Mouse (Mus musculus) testis, postnatal 10 days (tissue): ENCODE measurements around the gene Uprt.

Source experiments
- DNase-seq: peaks from one replicate; pipeline ENCODE4 v3.0.0; 2021; ENCODE audit warnings: low spot score

The Uprt gene

DNA sequence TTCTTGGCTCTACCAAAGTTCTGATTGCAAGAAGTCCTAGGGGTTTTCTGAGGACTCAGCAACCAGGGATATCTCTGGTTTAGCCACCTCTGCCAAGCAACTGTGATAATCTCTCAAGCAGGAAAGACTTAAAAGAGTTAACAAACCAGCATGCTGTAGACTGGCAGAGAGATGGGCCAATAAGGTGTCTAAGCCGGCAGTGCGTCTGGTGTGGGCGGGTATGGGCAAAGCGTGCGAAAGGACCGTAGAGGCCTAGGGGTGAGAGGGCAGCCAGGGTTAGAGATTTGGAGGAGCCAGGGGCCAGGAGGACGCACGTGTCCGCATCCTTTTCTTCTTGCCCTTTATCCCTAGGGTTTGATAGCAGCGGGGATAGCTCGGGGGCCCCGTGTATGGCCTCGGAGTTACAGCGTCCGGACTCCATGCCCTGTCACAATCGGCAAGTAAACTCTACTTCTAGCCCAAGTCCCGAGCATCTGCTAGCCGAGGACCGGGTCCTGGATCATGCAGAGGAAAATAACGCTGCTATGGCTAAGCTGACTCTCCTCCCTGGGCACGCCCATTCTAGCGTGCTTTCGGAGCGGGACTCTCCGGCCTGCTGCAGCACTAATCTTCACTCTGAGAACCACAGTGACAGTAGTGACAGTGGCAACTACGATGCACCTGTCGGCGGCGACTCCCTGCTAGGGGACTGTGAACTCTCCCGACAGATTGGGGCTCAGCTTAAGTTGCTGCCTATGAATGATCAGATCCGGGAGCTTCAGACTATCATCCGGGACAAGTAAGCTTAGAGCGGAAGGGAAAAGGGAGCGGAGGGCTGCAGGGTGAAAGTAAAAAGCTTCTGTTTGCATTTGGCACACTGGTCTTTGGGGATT is at the start of gene Uprt:
Uprt (plus strand) TSS at position 247 of the 872 bp plus-strand sequence.
- DNase-seq = peak; percentile 73

DNA sequence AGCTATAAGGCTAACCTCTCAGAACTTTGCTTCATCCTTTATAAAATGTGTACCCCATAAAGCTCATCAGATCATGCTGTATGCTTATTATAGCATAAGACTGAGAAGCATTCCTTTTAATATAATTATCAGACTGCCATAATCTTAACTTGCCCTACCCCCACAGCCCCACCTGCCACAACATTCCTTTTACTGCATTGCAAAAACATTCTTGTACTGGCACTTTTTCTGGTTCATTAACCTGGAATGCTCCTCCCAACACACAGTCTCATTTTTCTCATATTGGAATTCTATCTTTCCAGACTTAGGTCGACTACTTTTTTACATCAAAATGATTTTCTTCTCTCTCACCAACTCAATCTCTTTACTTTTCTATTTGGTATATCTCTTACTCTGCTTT is 49.2 kb upstream of the Uprt start:
- no peak for DNase-seq

DNA sequence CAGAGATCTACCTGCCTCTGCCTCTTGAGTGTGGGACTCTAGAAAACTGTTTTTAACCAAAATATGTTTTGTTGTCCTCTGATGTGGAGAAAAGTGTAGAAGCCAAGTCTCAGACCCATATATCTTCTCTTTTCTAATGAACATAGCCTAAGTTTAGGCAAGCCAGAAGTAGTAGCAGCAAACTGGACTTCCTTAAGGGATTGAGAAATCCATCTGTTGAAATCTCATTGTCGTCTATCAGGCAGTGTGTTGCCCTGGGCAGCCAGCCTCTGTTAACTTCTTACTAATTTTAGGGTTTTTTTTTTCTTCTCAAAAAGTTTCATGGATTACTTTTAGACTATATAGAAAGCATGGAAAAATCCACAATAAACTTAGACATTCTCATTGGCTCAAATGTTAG is 30.2 kb upstream of the Uprt start:
- no peak for DNase-seq

DNA sequence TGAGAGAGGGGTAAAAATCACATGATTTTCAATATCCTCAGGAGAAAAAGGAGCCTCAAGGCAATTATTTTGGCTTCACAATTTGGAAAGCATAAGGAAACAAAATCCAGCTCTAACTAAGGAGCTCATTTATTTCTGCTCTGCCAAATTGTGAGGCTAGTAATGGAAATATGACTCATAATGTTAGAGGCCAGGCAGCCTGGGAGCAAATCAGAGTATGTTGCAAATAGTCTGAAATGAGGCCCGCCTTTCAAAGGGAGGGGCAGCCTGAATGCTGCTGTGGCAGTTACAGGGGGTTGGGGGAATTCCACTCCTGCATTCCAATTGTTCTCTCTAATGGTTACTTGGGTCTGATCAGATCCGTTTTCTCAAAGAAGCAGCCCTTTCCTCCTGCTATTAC is 20.9 kb upstream of the Uprt start:
- DNase-seq = no peak

DNA sequence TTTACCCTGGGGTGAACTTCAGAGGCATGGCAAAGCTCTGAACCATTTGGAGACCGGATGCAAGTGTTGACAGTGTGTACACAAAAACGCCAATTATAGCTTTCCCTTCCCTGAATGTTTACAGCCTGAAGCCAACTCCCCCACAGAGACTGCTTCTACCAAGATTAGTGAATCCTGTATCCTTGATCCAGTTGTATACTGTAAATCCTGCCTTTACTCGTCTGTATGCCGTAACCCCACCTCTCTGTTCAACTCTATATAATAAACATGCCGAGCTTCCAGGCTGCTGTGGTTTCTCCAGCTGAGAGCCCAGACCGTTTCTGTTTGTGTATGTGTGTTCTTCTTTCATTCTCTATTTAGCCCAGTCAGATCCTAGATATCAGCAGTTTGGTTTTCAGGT is 18.2 kb upstream of the Uprt start:
- DNase-seq = no peak

DNA sequence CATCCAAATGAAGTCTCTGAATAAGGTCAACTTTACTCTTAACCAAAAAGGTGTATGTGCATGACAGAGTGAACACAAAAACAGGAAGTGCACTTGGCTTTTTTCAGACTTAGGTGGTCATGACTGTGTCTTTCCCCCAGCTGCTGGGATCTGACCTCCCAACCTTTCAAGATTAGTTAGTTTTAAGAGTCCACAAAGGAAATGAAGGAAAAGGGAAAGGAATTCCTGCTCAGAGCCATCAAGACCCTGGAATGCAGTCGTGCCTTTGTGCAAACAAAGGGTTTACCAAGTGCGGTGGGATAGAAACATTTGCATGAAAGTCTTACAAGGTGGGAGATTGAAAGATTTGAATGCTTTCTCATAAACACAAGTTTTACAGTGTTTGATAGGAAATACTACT is 4.6 kb upstream of the Uprt start:
- no peak for DNase-seq

DNA sequence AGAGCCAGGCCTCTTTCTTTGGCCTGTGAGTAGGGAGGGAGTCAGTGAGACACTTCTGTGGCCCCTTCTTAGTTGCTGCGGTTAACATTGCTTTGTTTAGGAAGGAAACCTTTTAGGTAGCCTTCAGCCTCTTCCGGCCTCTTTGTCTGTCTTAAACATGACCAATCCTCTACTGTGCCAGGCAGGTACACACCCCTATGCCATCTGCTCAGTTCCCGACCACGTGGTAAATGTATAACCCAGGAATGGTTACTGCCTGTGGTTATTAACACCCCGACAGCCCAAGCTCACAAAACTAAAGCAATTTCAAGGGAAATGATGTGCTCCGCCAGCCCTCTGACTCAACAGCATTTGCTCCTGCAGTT is 808 bp downstream of the Uprt start:
- peak; percentile 30 for DNase-seq

DNA sequence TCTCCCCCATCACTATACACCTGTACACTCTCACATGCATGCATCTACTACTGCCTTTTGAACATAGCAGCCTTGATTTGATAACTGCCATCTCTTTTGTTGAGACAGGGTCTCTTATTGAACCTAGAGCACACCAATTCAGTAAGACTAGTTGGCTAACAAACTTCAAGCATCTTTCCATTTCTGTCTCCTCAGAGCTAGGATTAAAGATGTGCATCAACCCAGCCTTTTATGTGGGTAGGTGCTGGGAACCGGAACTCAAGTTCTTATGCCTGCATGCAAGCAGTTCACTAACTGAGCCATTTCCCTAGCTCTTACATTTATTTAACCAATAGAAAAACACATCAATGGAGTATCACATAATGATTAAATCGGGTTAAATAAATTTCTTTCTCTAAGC is 3.0 kb downstream of the Uprt start:
- DNase-seq = no peak

DNA sequence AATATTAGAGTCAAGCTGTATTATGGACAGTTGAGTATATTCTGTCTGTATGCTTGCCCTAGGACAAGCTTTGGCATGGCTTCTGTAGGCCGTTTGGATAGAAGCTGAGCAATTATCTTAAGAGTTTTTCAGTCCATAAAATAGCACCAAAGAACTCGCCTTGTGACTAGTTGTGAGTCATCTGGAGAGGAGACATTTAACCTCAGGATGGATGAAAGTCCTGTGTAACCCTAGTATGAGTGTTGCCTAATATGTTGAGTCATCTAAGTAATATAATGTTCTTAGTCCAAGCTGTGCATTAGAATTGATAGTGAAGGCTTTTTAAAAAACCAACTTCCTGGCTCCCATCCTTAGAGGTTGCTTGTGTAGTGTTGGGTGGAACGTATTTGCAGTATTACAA is 5.4 kb downstream of the Uprt start:
- no peak for DNase-seq

DNA sequence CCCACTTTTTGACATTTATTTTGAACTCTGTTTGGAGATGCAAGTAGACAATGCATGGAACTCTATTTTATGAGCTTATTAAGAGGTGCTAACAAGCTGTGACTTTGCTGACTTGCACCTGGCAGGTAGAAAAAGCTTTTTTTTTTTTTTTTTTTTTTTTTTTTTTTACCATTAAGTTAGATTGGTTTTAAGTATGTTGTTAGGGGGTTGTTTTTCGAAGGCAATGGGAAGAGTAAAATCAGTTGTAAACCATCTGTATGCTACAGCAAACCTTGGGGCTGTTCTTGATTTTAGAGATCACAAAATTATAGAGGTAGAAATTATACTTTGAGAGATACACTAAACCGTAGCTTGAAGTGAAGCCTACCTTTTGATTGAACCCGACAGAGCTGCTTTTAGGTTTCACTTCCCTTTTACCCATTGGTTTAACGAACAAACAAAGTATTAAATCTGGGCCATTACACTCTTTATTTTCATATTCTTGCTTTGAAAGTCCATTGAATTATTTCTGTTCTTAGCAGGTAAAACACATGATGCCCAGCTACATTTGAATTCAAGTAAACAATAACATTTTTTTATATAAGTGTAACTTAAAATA is 6.4 kb downstream of the Uprt start:
- DNase-seq = no peak

DNA sequence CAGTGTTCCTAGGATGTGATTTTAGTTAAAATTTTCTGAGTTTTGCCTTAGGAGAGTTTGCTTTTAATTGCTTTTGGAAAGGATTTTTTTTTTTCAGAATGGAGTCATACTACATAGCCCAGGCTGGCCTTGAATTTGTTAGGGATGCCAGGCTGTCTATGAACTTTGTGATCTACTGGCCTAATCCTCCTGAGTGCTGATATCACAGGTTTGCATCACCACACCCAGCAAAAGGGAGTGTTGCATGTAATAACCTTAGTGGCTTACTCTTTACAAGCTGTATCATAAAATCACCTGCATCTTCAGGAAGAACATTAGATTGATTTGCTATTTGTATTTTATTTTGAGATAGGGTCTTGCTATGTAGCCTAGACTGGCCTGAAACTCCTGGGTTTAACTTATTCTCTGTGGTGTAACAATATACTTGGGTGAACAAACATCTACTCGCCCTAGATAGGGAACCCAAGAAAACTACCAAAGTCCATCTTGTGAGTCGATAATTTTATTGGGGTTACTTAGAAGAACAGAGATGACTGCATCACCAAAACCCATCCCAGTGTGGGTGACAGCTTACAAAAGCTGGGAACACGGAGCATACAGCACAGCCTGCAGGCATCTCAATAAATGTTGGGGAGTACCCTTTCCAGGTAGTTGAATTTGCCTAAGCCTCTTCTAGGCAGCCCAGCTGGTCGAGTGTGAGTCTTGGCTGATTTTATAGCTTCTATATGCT is 7.2 kb downstream of the Uprt start:
- no peak for DNase-seq

DNA sequence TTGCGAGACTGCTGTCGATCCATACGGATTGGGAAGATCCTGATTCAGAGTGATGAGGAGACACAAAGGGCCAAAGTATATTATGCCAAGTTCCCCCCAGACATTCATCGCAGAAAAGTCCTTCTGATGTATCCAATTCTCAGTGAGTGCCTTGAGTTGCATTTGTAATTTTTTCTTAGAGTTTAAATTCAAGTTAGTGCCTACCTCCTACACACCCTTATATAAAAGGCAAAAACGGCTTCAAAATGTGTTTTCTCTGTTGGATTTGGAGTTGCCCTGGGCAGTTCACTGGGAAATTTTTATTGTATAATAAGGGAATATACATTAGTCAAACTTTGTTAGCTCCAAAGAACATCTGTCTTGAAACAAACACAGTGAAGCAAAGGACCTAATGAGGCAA is 19.1 kb downstream of the Uprt start:
- DNase-seq = no peak

DNA sequence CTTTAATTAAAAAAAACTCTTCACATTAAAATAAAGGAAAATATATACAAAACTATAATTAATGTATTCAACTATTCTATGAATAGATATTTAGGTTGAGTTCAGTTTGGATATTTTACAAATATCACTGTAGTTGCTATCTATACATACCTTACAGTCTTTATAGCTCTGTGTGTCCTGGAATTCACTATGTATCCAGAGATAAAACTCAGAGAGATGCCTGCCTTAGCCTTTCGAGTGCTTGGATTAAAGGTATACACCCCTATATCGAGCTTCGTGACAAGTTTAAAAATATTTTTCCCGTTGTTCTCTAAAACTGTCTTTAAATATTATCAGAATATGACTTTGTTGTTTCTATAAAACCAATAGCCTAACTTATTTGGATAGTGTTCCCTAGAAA is 60.0 kb downstream of the Uprt start:
- DNase-seq = no peak

DNA sequence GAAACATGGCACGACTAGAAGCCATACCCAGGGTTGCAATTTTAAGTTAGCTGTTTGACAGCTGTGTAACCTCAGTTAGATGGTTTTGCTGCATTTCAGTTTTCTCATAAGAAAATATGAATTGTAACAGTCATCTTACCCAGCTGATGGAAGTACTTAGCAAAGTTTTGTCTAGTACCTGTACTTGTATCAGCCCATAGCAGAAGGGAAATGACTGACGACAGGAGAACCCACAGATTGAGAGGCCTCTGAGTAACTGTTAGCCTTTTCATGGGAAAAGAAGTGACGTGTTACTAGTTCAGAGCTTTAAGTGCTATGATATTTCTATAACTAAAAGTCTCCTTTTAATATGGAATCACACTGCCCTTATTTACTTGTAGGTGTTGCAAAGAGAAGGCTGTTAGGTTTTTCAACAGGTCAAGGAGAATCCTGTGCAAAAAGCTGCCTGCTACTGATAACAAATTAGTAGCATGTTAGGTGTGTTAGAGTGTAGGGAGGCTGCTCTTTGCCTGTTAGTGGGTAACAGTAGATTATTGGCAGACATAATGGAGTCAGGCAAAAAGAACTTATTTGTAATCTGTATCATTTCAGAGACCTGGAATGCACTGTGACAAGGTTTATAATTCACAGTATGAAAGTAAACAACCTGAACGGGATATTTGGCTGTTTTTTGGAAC is 61.4 kb downstream of the Uprt start:
- DNase-seq = no peak

DNA sequence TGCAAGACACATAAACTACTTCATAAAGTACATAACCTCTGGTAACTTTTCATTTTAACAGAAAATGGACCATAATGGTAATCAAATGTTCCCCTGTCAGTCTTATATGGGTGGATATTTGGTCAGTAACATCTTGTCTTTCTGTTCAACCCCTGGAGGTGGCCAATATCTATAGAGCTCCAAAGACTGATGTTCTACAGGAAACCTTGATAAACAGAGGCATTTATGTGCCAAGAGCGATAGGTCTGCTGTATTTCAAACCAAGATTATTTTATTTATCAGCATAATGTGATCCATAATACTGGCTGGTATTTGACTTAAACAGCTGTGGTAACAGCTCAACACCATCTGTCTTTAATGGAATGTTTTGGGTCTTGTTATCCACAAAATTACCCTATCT is 62.7 kb downstream of the Uprt start:
- DNase-seq = no peak
